Mouse (Mus musculus) large intestine, adult 2 months (tissue): ENCODE data around the gene Eif2d. TPM values are rescaled to one million over a fixed set of nuclear protein-coding genes. Genes with fewer than 3 reads are reported as not detected.
"Not testable (repeated sequence)": the region's sequence is repeated elsewhere in the genome, so short reads cannot be mapped to it uniquely, and the experiment has no call there.

ENCODE experiments used
- DNase-seq: peaks from one replicate; pipeline ENCODE4 v3.0.0-alpha.2; 2012; ENCODE audit warnings: low read depth, low spot score
- WGBS: fragments of 180-500 bp; shearing (Covaris S2); methylation state at CpG from one replicate; pipeline ENCODE4 v1.1.7; 2018; 5-methylcytosine and 5-hydroxymethylcytosine counted together
- polyA plus RNA-seq: library from polyadenylated mRNA; depleted of rRNA; stranded (reverse); fragments of >200 nt; gene quantifications from 2 replicates; pipeline ENCODE4 v1.2.3, GENCODE M21; 2012

Gene Eif2d
- polyA plus RNA-seq, 1 experiment = 27.4 TPM

GRCm38 (mm10) chr1:131138191-131139016 lies 14.6 kb upstream of the Eif2d start, which contains the start of gene Dyrk3:
TSS of gene Dyrk3 (minus strand) at chr1:131138340.
- under 1% methylated on average over 49 of the region's 49 CpGs for WGBS
- peak; percentile 76 for DNase-seq

GRCm38 (mm10) chr1:131139102-131140095 lies 13.6 kb upstream of the Eif2d start:
- DNase-seq = no peak

DNA sequence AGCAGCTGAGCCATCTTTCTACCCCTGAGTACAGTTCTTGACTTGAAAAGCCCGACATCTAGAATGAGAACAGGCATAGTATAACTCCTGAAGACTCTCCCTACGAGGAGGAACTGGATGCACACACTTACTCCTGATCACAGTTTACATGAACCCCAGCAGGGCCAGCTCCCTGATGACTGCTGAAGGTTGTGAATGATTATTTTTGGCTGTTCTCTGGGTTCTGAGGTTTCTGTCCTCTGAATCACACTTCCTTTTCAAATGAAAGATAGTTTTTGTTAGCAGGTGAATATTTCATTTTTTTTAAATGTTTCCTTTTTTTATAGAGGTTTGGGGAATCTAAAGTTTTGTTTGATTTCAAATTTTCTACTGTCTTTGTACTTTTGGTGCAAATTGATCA lies 11.5 kb upstream of the Eif2d start:
- 49% methylated on average over 2 of the region's 2 CpGs for WGBS
- no peak for DNase-seq

More at GRCm38 (mm10) chr1:131139102-131140095, 13.6 kb upstream of the Eif2d start:
- WGBS = 44% methylated on average over 11 of the region's 11 CpGs

GRCm38 (mm10) chr1:131142472-131142871 lies 10.5 kb upstream of the Eif2d start:
- DNase-seq = no peak
- WGBS = 79% methylated on average over 1 of the region's 1 CpGs

DNA sequence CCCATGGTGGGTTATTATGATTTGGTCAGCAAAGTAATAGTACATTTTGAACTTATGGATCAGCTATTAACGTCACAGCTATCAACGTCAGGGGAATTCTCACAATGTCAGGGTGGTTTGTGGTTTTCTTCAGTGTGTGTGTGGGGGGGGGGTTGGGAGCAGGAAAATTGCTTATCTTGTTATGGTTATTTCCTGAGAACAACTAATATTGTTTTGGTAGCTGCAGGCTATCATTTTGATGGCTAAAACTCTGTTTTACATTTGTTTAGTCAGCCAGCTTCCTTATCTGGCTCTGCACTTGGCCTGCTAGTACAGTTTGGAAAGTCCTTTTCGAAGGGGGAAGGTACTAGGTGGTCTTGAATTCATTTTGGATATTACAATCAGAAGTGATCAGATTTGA lies 7.8 kb upstream of the Eif2d start:
- 95% methylated on average over 3 of the region's 3 CpGs for WGBS
- DNase-seq = not testable (repeated sequence)

- whole genome bisulfite sequencing = 79% methylated on average over 3 of the region's 3 CpGs
- DNase-seq = no peak
Observed at GRCm38 (mm10) chr1:131146181-131146614, 6.8 kb upstream of the Eif2d start.

GRCm38 (mm10) chr1:131149496-131149895 lies 3.5 kb upstream of the Eif2d start:
- 70% methylated on average over 1 of the region's 1 CpGs for WGBS
- no peak for DNase-seq

- no peak for DNase-seq
- WGBS = 58% methylated on average over 2 of the region's 2 CpGs
Observed at GRCm38 (mm10) chr1:131155456-131155855, 2.5 kb downstream of the Eif2d start.

DNA sequence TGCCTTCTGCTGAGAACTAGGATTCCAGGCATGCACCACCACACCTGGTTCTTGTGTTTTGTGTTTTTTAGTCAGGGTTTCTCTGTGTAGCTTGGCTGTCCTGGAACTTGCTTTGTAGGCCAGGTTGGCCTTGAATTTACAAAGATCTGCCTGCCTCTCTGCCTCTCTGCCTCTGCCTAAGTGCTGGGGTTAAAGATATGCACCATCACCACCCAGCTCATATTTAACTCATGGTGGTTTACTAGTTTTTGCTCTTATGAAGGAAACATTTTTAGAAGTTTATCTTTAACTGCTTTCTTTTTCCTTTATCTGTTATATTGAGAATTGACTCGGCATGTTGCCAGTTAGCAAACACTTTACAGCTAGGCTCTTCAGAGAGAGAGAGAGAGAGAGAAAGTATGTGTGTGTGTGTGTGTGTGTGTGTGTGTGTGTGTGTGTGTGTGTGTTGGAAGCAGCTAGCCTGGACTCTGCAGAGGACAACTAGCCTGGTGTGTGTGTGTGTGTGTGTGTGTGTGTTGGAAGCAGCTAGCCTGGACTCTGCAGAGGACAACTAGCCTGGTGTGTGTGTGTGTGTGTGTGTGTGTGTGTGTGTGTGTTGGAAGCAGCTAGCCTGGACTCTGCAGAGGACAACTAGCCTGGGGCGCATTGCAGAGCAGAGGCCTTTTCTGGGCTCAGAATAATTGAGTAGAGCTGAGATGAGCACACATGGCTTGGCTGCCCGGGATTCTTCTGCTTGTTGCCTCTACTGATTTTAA lies 6.8 kb downstream of the Eif2d start:
- not testable (repeated sequence) for DNase-seq
- 53% methylated on average over 3 of the region's 3 CpGs for WGBS

- WGBS = 73% methylated on average over 11 of the region's 11 CpGs
- DNase-seq = no peak
Observed at GRCm38 (mm10) chr1:131161091-131161490, 8.1 kb downstream of the Eif2d start.

GRCm38 (mm10) chr1:131164427-131164826 lies 11.4 kb downstream of the Eif2d start:
- DNase-seq = no peak
- WGBS = 78% methylated on average over 6 of the region's 6 CpGs

DNA sequence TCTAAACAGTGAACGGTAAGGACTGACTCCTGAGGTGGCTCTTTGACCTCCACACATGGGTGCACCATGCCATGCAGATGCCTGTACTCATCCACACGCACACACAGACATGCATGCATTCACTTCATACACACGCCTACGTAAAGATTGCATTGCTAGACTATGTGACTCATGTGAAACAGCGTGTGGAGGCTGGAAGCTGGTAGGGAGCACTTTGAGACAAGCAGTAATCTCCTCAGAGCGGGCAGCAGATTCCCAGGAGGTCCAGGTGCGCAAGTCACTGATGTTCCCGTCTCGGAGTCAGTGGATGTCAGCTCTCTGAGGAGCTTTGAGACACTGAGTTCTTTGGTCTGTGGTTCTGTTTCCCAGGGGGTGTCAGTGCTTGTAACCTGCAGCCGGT lies 14.6 kb downstream of the Eif2d start:
- no peak for DNase-seq
- WGBS = 97% methylated on average over 10 of the region's 10 CpGs

- no peak for DNase-seq
- 69% methylated on average over 7 of the region's 7 CpGs for WGBS
Observed at GRCm38 (mm10) chr1:131173001-131173400, 20.0 kb downstream of the Eif2d start.

GRCm38 (mm10) chr1:131173809-131174208 lies 20.8 kb downstream of the Eif2d start:
- DNase-seq = no peak
- WGBS = 62% methylated on average over 6 of the region's 6 CpGs

DNA sequence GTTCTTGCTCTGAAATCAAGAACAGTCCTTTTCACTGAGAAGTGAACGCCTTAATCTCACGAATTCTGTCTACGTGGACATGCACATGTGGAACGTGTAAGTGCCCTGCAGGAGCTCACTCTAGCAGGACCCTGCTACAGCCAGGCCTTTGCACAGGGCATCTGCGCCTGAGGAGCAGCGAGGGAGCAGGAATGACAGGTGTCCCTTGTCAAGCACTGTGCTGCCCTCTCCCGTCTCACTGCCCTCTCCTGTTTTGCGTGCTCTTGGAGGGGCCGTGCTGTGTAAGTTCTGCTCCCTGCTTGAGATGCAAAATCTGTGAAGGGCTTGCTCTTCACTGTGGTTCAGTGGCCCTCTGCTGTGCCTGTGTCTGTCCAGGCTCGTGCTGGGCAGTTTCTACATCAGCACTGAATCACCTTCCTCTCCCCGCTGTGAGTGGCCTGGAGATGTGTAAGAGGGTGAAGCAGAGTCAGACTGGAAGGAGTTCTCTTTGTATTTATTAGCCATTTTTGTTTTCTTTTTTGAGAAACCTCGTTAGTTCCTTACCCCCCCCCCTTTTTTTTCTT lies 21.4 kb downstream of the Eif2d start:
- no peak for DNase-seq
- WGBS = 82% methylated on average over 12 of the region's 12 CpGs

DNA sequence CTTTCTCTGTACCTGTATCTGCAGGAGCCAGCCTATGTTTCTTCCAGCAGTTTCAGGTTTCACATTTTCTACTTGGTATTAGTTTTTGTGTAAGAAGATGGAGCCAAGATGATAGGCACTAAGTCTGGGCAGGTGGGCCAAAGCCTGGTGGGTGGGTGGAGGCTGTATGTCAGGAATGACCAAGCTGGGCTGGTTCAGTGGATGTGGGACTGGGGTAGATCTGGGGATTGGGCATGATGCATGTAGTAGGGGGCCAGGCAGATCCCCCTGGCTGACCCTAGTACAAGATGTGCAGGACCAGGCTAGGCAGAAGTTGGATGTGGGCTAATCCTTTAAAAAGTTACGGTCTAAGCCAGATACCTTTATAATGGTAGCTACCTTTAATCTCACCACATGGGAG lies 22.2 kb downstream of the Eif2d start:
- WGBS = 100% methylated on average over 1 of the region's 1 CpGs

DNA sequence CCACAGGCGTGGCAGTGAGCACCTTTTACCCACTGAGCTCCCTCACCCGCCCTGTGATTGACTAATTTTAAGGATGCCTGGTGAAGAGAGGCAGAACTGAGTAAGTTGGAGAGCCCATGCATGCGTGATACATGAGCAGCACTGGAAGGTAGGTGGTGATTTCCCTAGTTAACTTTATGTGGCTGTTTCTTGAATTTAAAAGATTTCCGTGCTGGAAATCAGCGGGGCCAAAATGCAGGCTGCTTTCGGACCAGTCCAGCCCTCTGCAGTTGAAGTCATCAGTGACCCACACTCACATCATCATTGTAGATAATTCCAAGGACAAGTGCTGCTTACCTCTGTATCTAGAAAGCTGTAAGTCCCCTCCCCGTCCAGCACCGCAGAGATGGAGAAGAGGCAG lies 22.8 kb downstream of the Eif2d start:
- DNase-seq = no peak
- 93% methylated on average over 8 of the region's 8 CpGs for WGBS

More for the DNA sequence above, 22.2 kb downstream of the Eif2d start:
- DNase-seq = no peak

- WGBS = 80% methylated on average over 4 of the region's 4 CpGs
- DNase-seq = no peak
Observed at GRCm38 (mm10) chr1:131177249-131177648, 24.3 kb downstream of the Eif2d start.

DNA sequence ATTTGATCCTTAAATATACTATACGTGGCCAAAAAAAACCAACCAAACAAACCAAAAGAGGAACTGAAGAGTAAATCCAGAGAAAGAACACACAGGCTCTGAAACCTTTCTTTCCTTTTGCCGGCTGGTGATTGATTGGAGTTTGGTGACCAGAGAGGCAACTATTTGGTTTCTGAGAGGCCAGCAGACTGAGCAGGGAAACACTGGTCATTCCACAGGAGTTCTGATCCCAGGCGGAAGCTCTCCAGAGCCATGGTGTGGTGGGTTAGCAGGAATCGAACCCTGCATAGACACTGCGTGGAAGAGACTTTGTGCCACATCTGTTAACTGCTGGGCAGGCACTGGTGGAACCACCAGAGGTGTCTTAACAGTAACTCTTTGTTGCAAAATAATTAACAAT lies 25.1 kb downstream of the Eif2d start:
- WGBS = 86% methylated on average over 5 of the region's 5 CpGs
- no peak for DNase-seq
